Mouse (Mus musculus) c-Kit-positive CD71-positive TER-119-negative erythroid progenitor cells, embryonic 14.5 days (primary cell): Measurements from ENCODE around the gene 3300002I08Rik.
A peak's percentile ranks its signal among the peaks of the same experiment; 100 is the strongest.
"Not testable (repeated sequence)": the region's sequence is repeated elsewhere in the genome, so short reads cannot be mapped to it uniquely, and the experiment has no call there.

Experiments used
- DNase-seq: peaks from one replicate; pipeline ENCODE4 v3.0.0-alpha.2; 2013; ENCODE audit warnings: low read depth

Gene 3300002I08Rik

DNA sequence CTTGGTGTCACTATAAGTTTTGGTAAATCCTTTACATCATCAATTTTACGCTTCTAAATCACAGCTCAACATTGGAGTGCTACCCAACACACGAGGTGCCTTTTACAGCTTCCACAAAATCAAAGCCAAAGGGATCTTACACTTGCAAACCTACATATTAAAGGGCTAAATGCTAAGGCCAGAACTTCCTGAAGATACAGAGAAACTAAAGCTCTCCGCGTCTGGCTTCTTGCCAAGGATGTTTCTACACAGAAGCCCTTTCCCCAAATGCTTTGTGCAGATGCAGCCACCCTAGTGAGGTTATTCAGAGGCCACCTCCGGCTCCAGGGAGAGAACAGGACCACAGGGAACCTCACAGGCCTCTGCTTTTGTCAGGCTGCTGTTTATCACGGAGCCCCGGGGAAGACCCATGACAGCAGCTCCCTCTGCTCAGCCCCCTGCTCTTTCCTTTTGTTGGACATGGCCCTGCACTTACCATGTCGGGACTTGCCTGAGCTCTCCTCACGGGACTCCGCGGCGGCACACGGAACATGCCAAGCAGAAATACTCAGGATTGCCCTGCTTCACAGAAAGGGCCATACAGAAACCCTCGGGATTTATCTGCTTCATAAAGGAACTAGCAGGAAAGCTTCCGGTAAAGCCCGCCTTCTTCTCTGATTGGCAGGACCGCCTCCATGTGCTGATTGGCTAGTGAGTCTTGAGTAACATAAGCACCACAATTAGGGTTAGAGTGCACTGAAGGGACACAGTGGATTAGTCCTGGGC is at the start of gene 3300002I08Rik:
3300002I08Rik (minus strand) TSS at position 653 of the 765 bp plus-strand sequence.
- DNase-seq = peak; percentile 68

GRCm38 (mm10) chr2:150412146-150412545 is 49.6 kb upstream of the 3300002I08Rik start:
- not testable (repeated sequence) for DNase-seq

DNA sequence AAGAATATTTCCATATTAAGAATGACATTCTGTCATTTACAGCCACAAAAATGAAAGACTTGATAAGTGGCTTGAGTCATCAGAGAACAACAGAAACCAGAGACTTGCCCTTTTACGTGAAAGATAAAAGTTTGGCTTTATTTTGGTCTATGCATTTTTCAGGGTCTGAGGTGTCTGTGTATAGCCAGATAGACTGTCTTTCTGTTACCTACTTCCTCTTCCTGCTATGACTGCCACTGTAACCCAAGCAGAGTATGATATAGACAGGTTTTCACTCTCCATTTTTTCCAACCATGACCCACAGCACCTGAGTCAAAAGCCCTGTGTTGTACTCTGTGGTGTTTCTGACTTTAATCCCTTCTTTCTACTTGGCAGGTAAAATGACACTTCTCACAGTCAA is 27.6 kb upstream of the 3300002I08Rik start:
- DNase-seq = no peak

- not testable (repeated sequence) for DNase-seq
These were observed 23.1 kb upstream of the 3300002I08Rik start for GRCm38 (mm10) chr2:150385553-150386106.

GRCm38 (mm10) chr2:150362878-150363229 is 289 bp upstream of the 3300002I08Rik start:
- no peak for DNase-seq

GRCm38 (mm10) chr2:150357136-150357535 is 5.4 kb downstream of the 3300002I08Rik start:
- not testable (repeated sequence) for DNase-seq

GRCm38 (mm10) chr2:150323402-150323801 is 39.2 kb downstream of the 3300002I08Rik start, which contains the start of gene Gm10130:
Gene Gm10130, plus strand, starts transcription at chr2:150323702.
- no peak for DNase-seq

DNA sequence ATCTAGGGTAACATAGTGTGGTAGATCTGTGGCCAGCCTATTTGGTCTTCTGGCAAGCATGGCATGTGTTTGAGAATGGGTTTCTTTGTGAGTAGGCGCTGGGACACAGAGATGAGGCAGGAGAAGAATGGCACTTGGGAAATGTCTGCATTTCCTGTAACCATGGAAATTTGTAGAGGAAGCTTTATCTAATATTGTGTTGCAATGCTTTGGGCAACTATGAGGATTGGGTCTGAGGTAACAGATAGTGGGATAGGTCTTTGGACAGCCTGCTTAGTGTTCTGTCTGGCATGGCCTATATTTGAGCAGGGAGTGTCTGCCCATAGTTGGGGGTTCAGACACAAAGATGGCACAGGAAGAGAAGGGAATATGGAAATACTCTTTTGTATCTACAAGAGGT is 43.6 kb downstream of the 3300002I08Rik start:
- DNase-seq = no peak

- DNase-seq = no peak
These were observed 46.4 kb downstream of the 3300002I08Rik start for GRCm38 (mm10) chr2:150316140-150316539.

GRCm38 (mm10) chr2:150310952-150311884 is 51.3 kb downstream of the 3300002I08Rik start:
- DNase-seq = peak; percentile 76

- peak; percentile 9 for DNase-seq
These were observed 55.3 kb downstream of the 3300002I08Rik start for GRCm38 (mm10) chr2:150307183-150307773.

- no peak for DNase-seq
These were observed 63.5 kb downstream of the 3300002I08Rik start for GRCm38 (mm10) chr2:150299096-150299495.

DNA sequence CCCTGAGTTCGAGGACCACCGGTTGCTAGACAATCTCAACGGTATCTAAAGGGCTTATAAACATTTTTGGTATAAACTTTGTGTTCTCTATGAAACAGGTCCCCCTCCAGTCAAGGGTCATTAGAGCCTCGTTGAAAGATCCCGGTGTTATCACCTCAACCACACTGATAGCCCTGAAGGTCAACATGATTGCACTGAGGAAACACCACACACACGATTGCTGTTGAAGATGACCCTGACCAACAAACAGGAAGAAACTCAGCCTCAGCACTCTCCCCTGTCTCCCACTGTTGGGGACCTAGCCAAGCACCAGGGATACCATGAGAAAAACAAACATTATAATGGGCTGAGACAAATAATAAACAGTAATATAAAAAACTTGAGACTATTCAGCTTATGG is 68.9 kb downstream of the 3300002I08Rik start:
- no peak for DNase-seq
